Mouse (Mus musculus) brain, embryonic 14.5 days (tissue): ENCODE results near the gene Pecam1.

Experiments
- CTCF ChIP-seq: fragments of 200-500 bp; IDR thresholded peaks from 2 replicates; pipeline ENCODE4 v1.5.1; 2012; ENCODE audit warnings: inconsistent platforms, mild to moderate bottlenecking, moderate library complexity, borderline replicate concordance; ENCODE audit not compliant: insufficient read depth, insufficient read length; ENCODE audit errors: extremely low read depth
- POLR2A ChIP-seq: fragments of 200-500 bp; IDR thresholded peaks from 2 replicates; pipeline ENCODE4 v1.6.1; 2012; ENCODE audit warnings: mild to moderate bottlenecking, inconsistent platforms, borderline replicate concordance; ENCODE audit not compliant: poor library complexity, insufficient read depth, insufficient read length, severe bottlenecking; ENCODE audit errors: extremely low read depth

DNA sequence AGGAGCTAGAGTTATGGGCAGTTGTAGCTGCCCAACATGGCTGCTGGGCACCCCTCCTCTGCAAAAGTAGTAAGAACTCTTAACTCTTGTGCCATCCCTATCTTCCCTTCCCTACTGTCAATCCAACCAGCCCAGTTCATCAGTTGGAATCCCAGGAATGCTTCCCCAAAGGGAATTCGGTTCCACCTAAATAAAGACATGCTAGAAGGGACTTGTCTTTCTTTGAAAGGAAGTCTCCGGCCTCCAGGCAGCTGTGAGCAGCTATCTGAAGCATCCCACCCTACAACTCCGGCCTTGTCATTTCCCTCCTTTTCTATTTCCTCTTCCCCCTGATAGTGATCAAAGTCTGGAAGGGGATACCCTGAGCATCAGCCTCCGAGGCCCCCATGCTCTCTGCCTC is 44.2 kb downstream of the Pecam1 start:
- no peak for TF ChIP-seq CTCF
- TF ChIP-seq POLR2A, result no peak
